In genomic region chr13:107239035-107239387, GRCm38 (mm10) we compare ENCODE assay signal across 14 mouse cellular contexts.
DNase-seq lines count a peak whose midpoint lies in the region; ATAC-seq and TF ChIP-seq lines count a peak whose summit lies in the region.
"Had no signal": no experiment of that assay in that cellular context is flagged by ENCODE, and none has a peak within 500 bp of the region (broad histone marks: within the 10 kb centered on the region; RNA-seq: fewer than 3 reads in every experiment).

No protein-coding gene starts in this region.

- no peaks in the 10 kb centered on the region for H3K9me3 ChIP-seq in hindbrain, postnatal 0 days (ENCODE audit: low read length)
- no peaks in the 10 kb centered on the region for H3K9me3 ChIP-seq in hindbrain, embryonic 14.5 days (ENCODE audit: control insufficient read depth, low read length)
- no peaks in the 10 kb centered on the region for H3K9me3 ChIP-seq in lung, embryonic 15.5 days
- no peaks in the 10 kb centered on the region for H3K9me3 ChIP-seq in intestine, embryonic 14.5 days (ENCODE audit: control insufficient read depth, low read length)
- no peaks in the 10 kb centered on the region for H3K9me3 ChIP-seq in stomach, embryonic 15.5 days
- H3K9me3 ChIP-seq: liver, embryonic 12.5 days had no signal

- no peaks in the 10 kb centered on the region for H3K4me1 ChIP-seq in hindbrain, postnatal 0 days (ENCODE audit: insufficient read depth, low read length)
- no peaks in the 10 kb centered on the region for H3K4me1 ChIP-seq in hindbrain, embryonic 14.5 days (replicated peaks; ENCODE audit: control insufficient read depth, insufficient read depth, low read length)
- H3K4me1 ChIP-seq in lung, embryonic 15.5 days, result peaks cover 13% of the 10 kb centered on the region
- peaks cover 3% of the 10 kb centered on the region; the same call in 1 of the 2 replicates for H3K4me1 ChIP-seq in intestine, embryonic 14.5 days (replicated peaks; ENCODE audit: control insufficient read depth, insufficient read depth, low read length)
- no peaks in the 10 kb centered on the region for H3K4me1 ChIP-seq in stomach, embryonic 15.5 days
- H3K4me1 ChIP-seq: liver, embryonic 12.5 days had no signal

- DNase-seq in hindbrain, postnatal 0 days (ENCODE audit: low spot score), result peak; percentile 57
- DNase-seq in hindbrain, embryonic 14.5 days (ENCODE audit: low spot score), result no peak
- no peak for DNase-seq in lung, adult 18-20 months
- no peak for DNase-seq in intestine, embryonic 14.5 days (ENCODE audit: low spot score)
- no peak for DNase-seq in gastrocnemius, postnatal 4 days (ENCODE audit: low spot score in 2 of 2)
- no peak for DNase-seq in spleen, postnatal 4 days (ENCODE audit: low spot score in 2 of 2)
- DNase-seq: cerebellum, adult 11 months; embryo, embryonic 11 days; left cerebral cortex, postnatal 4 days; thymus, postnatal 14 days had no signal

- 60% methylated on average over 4 of the region's 4 CpGs for WGBS in hindbrain, postnatal 0 days
- WGBS in hindbrain, embryonic 14.5 days, result 70% methylated on average over 4 of the region's 4 CpGs
- WGBS in lung, embryonic 15.5 days, result 27% methylated on average over 4 of the region's 4 CpGs
- WGBS in intestine, embryonic 14.5 days, result 19% methylated on average over 4 of the region's 4 CpGs
- WGBS in stomach, embryonic 15.5 days, result 39% methylated on average over 4 of the region's 4 CpGs

- no peak overlapping the region for H3K4me3 ChIP-seq in hindbrain, postnatal 0 days (ENCODE audit: low read length)
- no peak overlapping the region for H3K4me3 ChIP-seq in hindbrain, embryonic 14.5 days (replicated peaks; ENCODE audit: low read length)
- no peak overlapping the region for H3K4me3 ChIP-seq in lung, embryonic 15.5 days
- H3K4me3 ChIP-seq in intestine, embryonic 14.5 days (ENCODE audit: low read depth, low read length), result no peak overlapping the region
- no peak overlapping the region for H3K4me3 ChIP-seq in stomach, embryonic 15.5 days (replicated peaks)
- H3K4me3 ChIP-seq: liver, embryonic 12.5 days; myocyte had no signal

- no peak overlapping the region for H3K9ac ChIP-seq in hindbrain, postnatal 0 days (replicated peaks; ENCODE audit: low read length)
- no peak overlapping the region for H3K9ac ChIP-seq in hindbrain, embryonic 14.5 days
- H3K9ac ChIP-seq in lung, embryonic 15.5 days, result no peak overlapping the region
- no peak overlapping the region for H3K9ac ChIP-seq in intestine, embryonic 14.5 days (ENCODE audit: low read length)
- no peak overlapping the region for H3K9ac ChIP-seq in stomach, embryonic 15.5 days
- H3K9ac ChIP-seq: liver, embryonic 12.5 days had no signal

- TF ChIP-seq CTCF in hindbrain, postnatal 0 days (IDR thresholded peaks at IDR 0.05; ENCODE audit: low read depth), result peak; percentile 56

- H3K4me2 ChIP-seq in hindbrain, postnatal 0 days (ENCODE audit: low read depth, low read length), result no peak overlapping the region
- no peak overlapping the region for H3K4me2 ChIP-seq in hindbrain, embryonic 14.5 days (replicated peaks)
- 0 out of 2 replicates have a peak overlapping the region, but pooled peaks have one; percentile 9 for H3K4me2 ChIP-seq in lung, embryonic 15.5 days
- H3K4me2 ChIP-seq in intestine, embryonic 14.5 days (ENCODE audit: low read length), result 0 out of 2 replicates have a peak overlapping the region, but pooled peaks have one; percentile 8
- H3K4me2 ChIP-seq in stomach, embryonic 15.5 days, result no peak overlapping the region
- H3K4me2 ChIP-seq: liver, embryonic 12.5 days had no signal

- no peaks in the 10 kb centered on the region for H3K27me3 ChIP-seq in hindbrain, postnatal 0 days (ENCODE audit: insufficient read depth, low read length)
- no peaks in the 10 kb centered on the region for H3K27me3 ChIP-seq in hindbrain, embryonic 14.5 days (ENCODE audit: control insufficient read depth, insufficient read depth, low read length)
- H3K27me3 ChIP-seq in lung, embryonic 15.5 days, result no peaks in the 10 kb centered on the region
- H3K27me3 ChIP-seq in intestine, embryonic 14.5 days (replicated peaks; ENCODE audit: control insufficient read depth, insufficient read depth, low read length), result no peaks in the 10 kb centered on the region; the same call in 1 of the 2 replicates
- H3K27me3 ChIP-seq in stomach, embryonic 15.5 days (replicated peaks), result no peaks in the 10 kb centered on the region
- H3K27me3 ChIP-seq: liver, embryonic 12.5 days had no signal

- no peak overlapping the region for H3K27ac ChIP-seq in hindbrain, postnatal 0 days
- no peak overlapping the region for H3K27ac ChIP-seq in hindbrain, embryonic 14.5 days
- peak overlapping the region; percentile 57 for H3K27ac ChIP-seq in lung, embryonic 15.5 days
- peak overlapping the region; percentile 72; the same call in 1 of the 2 replicates for H3K27ac ChIP-seq in intestine, embryonic 14.5 days (ENCODE audit: low read depth)
- peak overlapping the region; percentile 16; the same call in 1 of the 2 replicates for H3K27ac ChIP-seq in stomach, embryonic 15.5 days
- H3K27ac ChIP-seq: liver, embryonic 12.5 days had no signal

- no peak for ATAC-seq in hindbrain, postnatal 0 days
- no peak for ATAC-seq in hindbrain, embryonic 14.5 days (ENCODE audit: low FRiP score)
- ATAC-seq in lung, embryonic 15.5 days (ENCODE audit: borderline replicate concordance, extremely low read depth, low FRiP score, low TSS enrichment), result no peak; the same call in 1 of the 2 replicates
- peak; percentile 36; the same call in 1 of the 2 replicates for ATAC-seq in intestine, embryonic 14.5 days (replicated peaks; ENCODE audit: low FRiP score, low TSS enrichment, low read depth)
- peak; percentile 27; the same call in 1 of the 2 replicates for ATAC-seq in stomach, embryonic 15.5 days (ENCODE audit: insufficient read depth, low FRiP score, low read depth)
- ATAC-seq: liver, embryonic 12.5 days had no signal

- H3K36me3 ChIP-seq in hindbrain, postnatal 0 days (ENCODE audit: insufficient read depth, low read length), result no peaks in the 10 kb centered on the region
- no peaks in the 10 kb centered on the region for H3K36me3 ChIP-seq in hindbrain, embryonic 14.5 days (replicated peaks; ENCODE audit: control insufficient read depth, insufficient read depth)
- no peaks in the 10 kb centered on the region for H3K36me3 ChIP-seq in lung, embryonic 15.5 days
- H3K36me3 ChIP-seq in intestine, embryonic 14.5 days (ENCODE audit: control insufficient read depth, insufficient read depth, low read length), result no peaks in the 10 kb centered on the region
- no peaks in the 10 kb centered on the region for H3K36me3 ChIP-seq in stomach, embryonic 15.5 days
- H3K36me3 ChIP-seq: liver, embryonic 12.5 days had no signal

Comparison
In these comparisons a context has a peak if more than half of its experiments do, and no peak if none do; other contexts are left out.
1. ATAC-seq: peak in intestine, embryonic 14.5 days (single experiment) and stomach, embryonic 15.5 days (single experiment); none in hindbrain, postnatal 0 days (single experiment), hindbrain, embryonic 14.5 days (single experiment) and lung, embryonic 15.5 days (single experiment).
2. H3K27ac ChIP-seq: peak in lung, embryonic 15.5 days (single experiment), intestine, embryonic 14.5 days (single experiment) and stomach, embryonic 15.5 days (single experiment); none in hindbrain, postnatal 0 days (single experiment) and hindbrain, embryonic 14.5 days (single experiment).
3. H3K4me2 ChIP-seq: peak in lung, embryonic 15.5 days (single experiment) and intestine, embryonic 14.5 days (single experiment); none in hindbrain, postnatal 0 days (single experiment), hindbrain, embryonic 14.5 days (single experiment) and stomach, embryonic 15.5 days (single experiment).